Mouse (Mus musculus) heart, adult 18-20 months (tissue): Measurements from ENCODE around the gene B230118H07Rik. TPM values are rescaled to one million over a fixed set of nuclear protein-coding genes. Genes with fewer than 3 reads are reported as not detected.

Experiments used
- DNase-seq, 2 experiments: peaks; one replicate each; pipeline ENCODE4 v3.0.0; 2021 to 2022; ENCODE audit warnings: mixed read lengths in 1 of 2
- total RNA-seq, 2 experiments: library from RNA; stranded (reverse); gene quantifications; 2 replicates each; pipeline ENCODE4 v1.2.3; 2021

The B230118H07Rik gene
- total RNA-seq, 2 experiments from 2014 or later = 99.7 to 110 TPM

DNA sequence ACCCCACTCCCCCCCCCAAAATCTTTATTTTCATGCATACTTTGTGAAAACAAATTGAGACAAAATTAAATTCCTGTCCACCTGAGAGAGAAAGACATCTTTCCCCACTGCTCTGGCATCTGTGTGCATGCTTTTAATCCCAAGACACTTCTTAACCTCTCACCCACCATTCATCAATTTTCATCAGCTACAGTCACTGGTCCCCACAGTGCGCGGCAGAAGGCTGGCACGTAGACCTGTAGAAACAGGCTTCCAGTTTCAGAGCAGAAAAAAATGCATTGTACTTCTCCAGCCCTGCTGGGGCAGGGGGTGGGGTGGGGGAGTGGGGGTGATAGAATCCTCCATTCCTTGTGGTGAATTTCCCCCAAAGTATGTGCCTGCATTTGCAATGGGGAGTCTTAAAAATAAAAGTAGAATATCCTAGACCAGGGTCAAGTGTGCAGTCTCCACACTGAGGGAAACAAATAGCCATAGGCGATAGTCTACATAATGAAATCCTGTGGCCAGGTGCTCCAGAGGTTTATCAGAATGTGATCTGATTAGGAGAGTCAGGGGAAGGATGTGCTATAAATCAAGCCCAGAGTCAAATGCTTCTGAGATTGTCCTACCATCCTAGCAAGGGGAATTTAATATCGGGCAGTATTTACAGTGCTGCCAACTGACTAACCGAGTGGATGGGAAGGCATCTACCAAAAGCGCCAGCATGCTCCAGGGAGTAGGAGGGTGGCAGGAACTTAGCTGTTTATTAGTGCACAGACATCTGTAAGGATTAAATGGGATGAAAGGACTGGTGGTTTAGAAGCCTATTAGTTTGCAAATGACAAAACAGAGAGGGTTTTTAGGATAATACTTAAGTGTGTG, 10.1 kb downstream of the B230118H07Rik start:
- no peak for DNase-seq

DNA sequence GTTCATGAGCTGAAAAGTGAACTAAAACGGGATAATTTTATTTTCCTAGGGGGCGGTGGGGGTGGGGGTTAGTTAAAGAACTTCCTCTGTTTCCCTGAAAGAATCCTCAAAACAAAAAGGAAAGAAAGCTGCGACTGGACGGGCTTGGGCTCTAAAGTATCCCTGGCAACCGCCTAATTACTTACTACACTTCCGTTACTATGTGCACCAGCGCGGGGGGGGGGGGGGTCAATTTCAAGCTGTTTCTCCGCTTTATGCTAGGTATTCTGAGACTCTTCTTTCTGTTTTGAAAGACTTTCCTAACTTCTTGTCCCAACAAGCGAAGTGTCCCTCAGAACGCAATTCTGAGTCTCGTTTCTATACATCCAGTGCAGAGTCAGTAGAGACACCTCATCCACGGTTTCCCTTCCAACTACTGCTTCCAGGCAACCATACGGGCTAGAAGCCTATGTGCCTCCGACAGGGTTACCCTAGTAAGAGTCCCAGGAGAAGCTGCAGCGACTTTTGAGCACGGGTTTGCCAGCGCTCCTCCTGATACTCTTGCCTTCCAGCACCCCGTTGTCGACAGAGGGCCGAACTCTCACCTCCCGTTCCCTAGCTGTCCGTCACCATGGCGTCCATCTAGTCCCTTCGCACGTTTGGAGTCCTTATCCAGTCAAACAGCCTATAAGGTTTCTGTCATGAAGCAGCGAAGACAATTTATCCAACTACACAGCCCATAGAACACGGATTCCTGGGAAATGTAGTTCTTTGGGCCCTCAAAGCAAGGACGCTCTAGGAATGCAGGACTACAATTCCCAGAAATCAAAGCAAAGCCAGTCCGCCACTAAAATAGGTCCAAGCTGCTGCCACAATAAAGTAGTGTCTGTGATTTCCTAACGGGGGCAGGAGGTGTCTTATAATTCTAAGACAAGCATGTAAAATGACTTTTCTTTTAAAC, 20.8 kb downstream of the B230118H07Rik start:
- peak; percentile 93 to 95 for DNase-seq

DNA sequence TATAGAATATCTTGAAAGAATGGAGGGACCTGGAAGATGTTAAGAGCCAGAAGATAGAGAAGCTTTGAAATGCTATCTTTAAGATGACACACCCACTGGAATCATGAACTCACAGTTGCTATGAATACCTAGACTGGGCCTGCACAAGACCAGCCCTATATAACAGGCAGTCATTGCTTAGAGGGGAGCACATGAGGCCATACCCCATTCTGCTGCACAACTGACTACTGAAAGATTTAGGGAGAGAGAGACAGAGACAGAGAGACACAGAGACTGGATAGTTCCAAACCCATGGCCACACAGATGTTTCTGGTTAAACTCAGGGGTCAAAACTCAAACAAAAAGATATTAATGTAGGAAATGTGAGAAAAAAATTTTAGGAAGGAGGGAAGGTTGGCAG, 22.1 kb downstream of the B230118H07Rik start:
- DNase-seq = no peak

DNA sequence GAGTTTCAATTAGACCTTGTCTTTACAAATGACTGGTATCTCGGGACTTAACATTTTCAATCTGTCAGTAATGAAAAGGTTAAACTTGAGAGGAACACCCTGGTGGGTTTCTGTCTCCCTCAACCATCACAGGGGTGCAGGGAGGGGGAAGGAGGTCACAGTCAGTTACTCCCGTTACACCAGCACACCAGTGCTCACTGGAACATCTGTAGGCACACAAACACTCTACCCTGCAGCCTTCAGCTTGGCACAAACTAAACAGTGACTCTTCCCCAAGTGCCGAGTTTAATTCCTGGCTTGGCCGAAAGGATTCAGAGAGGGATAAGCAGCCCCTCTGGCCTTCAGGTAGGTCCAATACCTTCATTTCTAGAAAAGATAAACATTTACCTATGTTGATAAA, 24.8 kb downstream of the B230118H07Rik start, which contains the start of gene Rag2:
Gene Rag2, plus strand, starts transcription at position 193 of the 400 bp plus-strand sequence.
- DNase-seq = no peak

DNA sequence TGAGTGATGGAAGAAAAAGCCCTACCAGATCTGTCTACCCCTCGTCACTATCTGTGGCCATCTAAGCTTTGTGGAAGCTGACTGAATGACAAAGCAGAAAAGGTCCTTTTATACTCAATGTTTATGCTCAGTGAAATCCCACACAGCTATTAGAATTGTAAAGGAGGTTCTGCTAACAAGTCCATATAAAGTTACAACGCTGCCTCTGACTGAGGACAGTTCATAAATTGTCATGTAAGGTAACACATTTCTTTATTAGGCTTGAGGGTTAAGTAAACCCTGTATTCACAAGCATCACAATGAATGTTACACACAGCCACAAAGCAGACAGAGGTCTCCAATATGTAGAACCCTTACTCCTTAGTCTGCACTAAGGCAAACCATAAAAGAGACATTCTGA, 25.3 kb downstream of the B230118H07Rik start:
- DNase-seq = no peak

DNA sequence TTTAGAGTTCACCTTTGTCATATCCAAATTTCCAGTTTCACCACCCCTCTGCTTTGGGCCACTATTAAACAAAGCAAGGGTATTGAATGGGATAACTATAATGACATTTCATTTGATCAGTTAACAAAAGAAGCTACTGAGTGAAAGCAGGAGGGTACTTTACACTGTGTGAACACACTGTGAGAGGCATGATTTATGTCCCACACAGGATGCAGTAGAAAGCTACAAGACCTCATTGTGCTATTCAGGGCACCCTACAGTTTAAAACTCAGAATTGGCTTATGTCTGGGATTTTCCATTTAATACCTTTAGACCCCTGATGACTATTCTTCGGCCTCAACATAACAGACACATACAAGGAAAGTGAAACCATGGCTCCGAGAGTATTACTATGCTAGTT, 26.3 kb downstream of the B230118H07Rik start:
- DNase-seq = no peak

DNA sequence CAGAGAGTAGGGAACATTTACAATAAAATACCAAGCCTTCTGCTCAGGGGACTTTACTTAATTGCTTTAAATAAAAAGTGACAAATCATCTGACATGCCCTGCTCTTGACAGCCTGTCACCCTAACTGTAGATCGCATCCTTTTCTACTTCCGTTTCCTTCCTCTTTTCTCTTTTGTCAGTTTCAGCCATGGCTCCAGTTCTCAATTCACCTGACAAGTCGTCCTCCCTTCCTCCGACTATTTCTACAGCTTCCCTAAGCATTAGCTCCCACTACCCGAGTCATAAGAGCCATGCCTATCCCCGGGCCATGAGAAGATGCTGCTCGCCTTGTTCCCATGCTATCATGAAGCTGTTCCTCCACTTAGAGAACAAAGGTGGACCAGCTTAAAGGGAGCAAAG, 27.7 kb downstream of the B230118H07Rik start:
- no peak for DNase-seq

DNA sequence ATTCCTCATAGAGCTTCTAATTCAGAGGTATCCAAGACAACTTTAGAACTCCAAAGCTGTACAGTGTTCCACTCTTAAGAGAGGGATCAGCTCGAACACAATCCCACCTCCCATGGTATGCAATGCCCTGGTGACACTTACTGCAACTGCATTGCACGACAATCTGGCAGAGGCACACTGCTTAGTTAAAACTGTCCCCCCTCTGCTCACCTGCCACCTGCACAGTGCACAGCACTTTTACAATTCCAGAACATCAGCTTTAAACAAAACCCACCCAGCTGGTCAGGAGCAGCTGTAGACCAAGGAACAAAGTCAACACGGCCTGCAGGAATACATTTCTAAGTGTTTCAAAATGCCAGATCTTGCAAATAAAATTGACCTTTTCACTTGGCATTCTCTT, 28.4 kb downstream of the B230118H07Rik start:
- no peak for DNase-seq

DNA sequence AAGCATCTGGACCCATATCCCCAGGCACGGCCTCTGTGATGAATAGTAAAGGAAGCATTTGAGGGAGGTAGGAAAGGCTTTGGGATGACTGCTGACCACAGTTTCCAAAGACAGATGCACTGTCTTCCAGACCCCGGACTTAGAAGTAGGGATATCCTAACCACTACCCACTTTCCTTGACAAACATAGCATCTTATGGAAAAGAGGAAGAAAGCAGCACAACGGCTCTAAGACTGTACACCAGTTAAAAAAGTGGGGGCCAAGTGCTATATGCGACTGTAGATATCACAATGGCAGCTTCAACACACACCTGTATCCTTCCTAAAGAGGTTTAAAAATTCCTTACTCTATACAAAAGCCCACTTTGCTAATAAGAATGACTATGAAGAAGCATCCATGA, 31.0 kb downstream of the B230118H07Rik start:
- no peak for DNase-seq

DNA sequence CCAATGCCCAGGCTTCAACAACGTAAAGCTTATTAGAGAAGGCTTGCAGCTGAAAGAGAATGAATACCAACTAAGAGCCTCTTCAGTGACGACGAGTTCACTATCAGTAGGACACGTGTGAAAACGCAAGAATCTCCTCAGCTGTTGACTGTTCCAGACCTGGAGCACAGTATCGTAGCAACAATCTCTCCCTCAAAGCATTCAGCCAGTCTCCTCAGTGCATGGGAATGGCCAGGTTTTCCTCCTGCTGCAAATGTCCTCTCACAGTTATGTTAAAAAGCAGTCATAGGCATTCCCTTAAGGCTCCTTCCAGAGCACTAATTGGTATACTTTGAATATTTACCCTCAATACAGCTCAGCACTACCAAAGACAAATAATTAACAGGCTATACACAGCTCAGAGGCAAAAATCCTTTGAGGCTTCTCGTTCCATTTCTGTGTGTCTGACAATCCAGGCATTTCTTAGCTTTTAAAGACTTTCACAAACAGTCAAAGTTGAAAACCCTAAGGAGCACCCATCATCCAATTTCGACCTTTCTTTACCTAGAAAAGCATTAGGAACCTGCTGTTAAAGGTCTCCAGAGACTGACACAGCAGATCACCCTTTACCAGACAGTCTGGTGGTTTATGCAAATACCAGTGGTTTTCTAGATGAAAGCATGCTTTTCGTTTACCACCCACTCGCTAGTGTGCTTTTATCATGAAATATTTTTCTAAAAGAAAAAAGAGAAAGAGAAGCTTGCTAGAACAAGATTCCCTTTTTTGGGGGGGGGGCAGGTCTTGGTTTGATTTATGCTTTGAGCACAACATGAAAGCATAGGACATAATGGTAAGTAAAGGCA, 33.6 kb downstream of the B230118H07Rik start:
- no peak for DNase-seq

DNA sequence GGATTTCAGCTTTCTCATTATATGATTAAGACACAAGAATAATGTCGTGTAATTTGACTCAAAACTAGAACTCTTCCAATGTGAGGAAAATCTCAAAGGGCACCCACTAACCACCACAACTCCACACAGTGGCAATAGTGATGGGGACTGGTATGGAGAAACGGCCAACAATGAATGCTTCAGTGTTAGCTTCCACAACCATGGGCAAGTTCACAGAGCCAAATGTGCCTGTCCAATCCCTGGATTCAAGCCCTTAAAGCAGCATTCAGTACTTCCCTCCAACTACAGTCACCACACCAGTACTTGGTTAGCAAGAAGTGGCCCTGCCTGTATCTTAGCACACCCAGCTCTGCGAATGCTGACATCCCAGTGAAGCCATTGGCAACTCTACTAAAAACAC, 38.5 kb downstream of the B230118H07Rik start:
- no peak for DNase-seq

DNA sequence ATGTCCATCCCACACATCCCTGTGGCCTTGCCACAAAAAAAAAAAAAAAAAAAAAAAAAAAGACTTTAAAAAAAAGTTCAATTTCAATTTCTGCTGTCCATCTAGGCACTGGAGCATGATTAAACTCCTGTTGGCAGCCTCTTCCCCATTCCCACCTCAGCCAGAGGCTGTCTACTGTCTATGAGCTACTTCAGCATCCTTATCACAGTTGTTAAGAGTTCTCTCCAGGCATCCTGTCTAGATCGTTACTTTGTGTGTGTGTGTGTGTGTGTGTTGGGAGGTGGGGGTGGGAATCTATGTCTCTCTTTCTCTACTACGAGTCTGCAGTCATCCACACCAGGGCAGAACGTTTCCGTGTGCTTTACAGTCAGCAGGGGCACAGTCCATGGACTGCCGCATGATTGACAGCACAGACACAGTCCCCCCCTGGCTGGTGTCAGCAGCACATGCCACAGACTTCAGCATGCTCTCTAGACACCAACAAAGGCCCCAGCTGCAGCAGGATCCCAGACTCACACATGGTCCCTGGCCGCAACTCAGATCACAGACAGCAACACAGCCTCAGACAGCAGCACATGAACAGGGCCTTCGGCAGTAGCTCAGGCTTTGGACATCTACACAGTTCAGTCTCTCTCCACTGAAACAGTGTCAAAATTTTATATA, 41.0 kb downstream of the B230118H07Rik start:
- no peak for DNase-seq

DNA sequence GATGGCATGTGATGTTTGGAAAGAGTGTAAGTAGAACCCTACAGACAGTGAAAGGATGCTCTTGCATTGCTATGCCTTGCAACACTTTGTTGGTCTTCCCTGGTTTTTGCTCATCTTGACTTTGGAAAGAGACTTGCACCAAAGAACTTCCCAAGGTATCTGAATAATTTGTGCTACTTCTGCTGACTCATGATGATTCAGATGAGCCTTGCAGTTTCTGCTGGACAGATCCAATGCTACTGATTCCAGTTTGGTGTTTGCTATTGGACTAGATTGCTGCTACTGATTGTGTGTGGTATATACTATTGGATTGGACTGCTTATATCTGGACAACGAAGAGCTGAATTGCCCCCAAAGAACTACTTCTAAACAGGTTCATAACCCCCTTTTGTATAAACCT, 46.2 kb downstream of the B230118H07Rik start:
- no peak for DNase-seq

DNA sequence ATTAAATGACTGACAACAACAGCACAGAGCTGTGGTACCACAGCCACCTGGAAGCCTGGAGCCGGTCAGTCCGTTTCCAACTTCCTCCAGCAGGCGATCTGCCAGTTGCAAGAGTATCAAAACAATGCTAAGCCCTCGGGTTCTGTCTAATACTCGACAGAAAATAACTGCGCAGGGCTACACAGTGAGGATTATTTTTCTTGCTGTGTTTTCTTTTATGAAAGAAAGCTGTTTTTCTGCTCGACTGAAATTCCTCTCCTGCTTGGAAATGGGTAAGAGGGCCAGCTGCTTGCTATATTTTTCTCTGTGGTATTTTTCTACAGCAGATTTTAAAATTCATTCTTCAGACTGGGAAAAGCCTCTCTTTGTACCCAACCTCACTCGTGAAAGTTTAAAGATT, 48.6 kb downstream of the B230118H07Rik start:
- DNase-seq = peak; percentile 63 to 70

DNA sequence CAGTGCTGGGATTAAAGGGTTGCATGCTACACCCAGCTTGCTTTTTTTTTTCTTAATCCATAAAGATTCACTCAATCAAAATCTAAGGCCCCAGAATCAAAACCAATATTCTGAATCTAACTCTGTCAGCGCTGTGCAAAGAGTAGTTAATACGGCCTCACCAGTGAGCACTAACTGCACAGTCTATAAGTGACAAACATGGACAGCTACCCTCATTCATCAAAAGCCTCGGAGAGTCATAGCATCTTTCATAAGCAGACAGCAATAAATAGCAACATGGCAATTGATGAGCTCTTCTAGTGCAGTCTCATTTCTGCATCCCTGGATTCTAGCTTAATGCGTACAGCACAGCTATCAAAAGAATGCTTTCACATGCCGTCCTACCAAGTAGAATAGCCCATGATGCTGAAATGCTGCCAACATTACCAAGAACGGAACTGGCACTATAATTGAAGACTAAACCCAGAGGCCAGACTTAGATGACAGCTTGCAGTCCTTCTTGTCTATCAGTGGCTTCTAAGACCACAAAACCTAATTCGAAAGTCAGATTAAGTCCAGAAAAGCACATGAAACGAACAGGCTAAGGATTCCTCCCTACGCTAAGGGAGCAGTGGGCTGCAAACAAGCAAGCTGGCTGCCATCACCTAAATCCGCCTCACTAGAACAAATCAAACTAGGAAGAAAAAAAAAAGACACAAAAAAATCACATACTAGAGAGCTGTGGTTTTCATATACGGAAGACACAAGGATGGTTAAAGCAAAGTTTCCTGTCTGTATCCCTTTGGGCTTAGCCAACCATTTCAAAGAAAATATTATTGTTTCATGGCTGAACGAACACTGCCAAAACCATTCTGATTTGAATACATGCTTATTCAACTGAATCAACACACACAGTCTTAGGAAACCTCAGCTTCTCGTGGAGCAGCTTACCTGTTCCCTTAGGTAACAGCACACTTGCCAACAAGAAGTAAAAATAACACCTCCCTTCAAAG, 50.8 kb downstream of the B230118H07Rik start:
- peak; percentile 31 to 45 for DNase-seq

DNA sequence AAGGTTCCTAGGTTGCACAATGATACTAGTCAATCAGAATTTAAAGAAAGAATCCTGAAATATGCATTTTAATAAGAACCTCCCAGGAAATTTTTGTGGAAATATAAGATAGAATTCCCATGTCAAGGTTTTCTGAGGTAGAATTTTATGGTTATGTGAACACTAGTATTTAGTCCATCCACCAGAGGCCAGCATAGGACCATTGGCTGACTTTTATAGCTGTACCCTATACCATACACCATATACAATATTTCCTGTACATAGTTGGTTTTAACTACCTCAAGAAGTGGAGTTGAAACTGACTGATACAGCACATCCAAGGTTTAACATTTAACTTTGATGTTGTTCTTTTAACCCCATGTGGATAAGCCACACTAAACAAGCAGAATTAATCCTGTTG, 52.1 kb downstream of the B230118H07Rik start:
- DNase-seq = no peak

DNA sequence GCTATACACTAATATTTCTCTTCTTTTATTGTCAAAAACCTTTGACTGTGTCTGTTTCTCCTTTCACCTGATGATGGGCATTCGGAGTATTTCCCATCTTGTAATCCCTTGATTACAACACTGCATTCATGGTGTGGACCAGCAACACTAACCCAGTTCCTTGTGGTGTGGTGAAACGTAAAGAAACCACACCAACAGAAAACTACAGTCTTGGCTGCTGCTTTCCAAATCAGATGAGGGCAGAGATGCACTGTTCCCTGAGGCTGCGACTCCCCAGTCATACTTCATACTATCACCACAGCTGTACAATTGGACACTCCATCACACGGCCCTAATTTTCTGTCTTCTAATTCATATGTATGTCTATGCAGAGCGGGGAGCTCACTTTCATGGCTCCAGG, 54.7 kb downstream of the B230118H07Rik start:
- no peak for DNase-seq

DNA sequence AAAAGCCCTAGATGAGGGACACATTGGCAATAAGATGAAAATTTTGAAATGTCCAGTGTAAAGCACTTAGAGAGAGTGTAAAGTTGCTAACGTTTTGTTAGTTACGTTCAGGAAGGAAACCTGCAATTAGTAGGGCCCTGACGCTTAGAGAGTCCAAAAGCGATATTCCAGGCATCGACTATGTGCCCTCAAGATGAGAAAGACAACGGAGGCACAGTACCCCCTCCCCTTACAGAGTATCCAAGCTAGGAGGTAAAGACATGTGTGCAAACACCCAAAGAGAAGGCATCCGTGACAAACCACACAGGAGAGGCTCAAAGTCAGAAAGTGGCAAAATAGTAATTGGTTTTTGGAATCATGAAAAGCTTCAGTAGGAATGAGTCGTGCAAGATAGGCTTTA, 56.4 kb downstream of the B230118H07Rik start:
- DNase-seq = no peak

DNA sequence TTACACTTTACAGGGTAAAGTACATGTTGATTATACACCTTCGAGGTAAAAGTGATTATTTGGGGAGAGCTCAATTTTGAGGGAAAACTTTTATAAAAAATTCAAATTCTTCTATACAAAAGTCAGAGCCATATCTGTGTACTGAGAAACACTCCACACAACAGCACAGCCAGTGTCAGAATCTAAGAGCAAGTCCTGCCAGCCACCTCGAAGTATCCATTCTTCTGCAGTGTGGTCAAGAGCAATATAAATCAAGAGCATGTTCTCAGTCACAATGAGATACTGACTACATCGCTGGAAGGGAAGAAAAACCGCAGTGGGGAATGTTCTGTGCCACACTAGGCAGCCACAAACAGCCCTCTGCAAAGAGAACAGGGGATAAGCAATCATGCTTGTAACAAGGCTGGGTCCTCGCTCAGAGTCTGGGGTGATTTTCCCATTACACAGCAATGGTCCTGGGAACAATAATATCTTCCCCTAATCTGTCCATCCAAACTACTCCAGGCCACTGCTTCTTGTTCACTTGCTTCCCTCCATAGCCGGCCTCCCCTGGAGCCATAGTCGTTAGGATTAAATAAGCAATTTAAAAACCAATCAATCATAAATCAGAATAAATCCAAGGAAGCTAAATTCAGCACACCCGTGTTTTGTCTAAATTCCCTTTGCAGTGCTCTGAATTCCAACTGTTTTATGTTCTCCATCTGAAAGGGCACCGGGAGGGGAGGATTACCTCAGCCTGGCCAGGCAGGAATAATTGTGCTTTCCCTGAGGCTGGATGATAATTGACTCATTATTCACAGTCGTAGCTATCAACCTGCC, 57.1 kb downstream of the B230118H07Rik start:
- no peak for DNase-seq
